Comparison of ENCODE assay signal across 19 mouse cellular contexts in genomic region chr9:7977587-7977986, GRCm38 (mm10). TPM values are rescaled to one million over a fixed set of nuclear protein-coding genes. Genes with fewer than 3 reads are reported as not detected.
DNase-seq lines count a peak whose midpoint lies in the region; ATAC-seq and TF ChIP-seq lines count a peak whose summit lies in the region.
"Had no signal": no experiment of that assay in that cellular context is flagged by ENCODE, and none has a peak within 500 bp of the region (broad histone marks: within the 10 kb centered on the region; RNA-seq: fewer than 3 reads in every experiment).

No protein-coding gene starts in this region.

- H3K4me3 ChIP-seq in heart, embryonic 11.5 days (ENCODE audit: low read depth, low read length), result no peak overlapping the region
- H3K4me3 ChIP-seq in limb, embryonic 15.5 days, result no peak overlapping the region
- H3K4me3 ChIP-seq in limb, embryonic 10.5 days, result no peak overlapping the region
- no peak overlapping the region for H3K4me3 ChIP-seq in kidney, embryonic 15.5 days (replicated peaks)
- H3K4me3 ChIP-seq in stomach, postnatal 0 days (ENCODE audit: low read depth, low read length), result no peak overlapping the region
- H3K4me3 ChIP-seq in forebrain, embryonic 10.5 days, result no peak overlapping the region
- H3K4me3 ChIP-seq: embryonic facial prominence, embryonic 10.5 days; gastrocnemius, adult 2 months had no signal

- no peaks in the 10 kb centered on the region for H3K9me3 ChIP-seq in heart, embryonic 11.5 days (replicated peaks; ENCODE audit: control insufficient read depth, low read length)
- H3K9me3 ChIP-seq in limb, embryonic 15.5 days, result no peaks in the 10 kb centered on the region
- H3K9me3 ChIP-seq in limb, embryonic 10.5 days (replicated peaks), result no peaks in the 10 kb centered on the region
- no peaks in the 10 kb centered on the region for H3K9me3 ChIP-seq in kidney, embryonic 15.5 days (replicated peaks)
- H3K9me3 ChIP-seq in stomach, postnatal 0 days (ENCODE audit: control insufficient read depth, low read length), result no peaks in the 10 kb centered on the region
- H3K9me3 ChIP-seq in forebrain, embryonic 10.5 days, result no peaks in the 10 kb centered on the region
- H3K9me3 ChIP-seq: embryonic facial prominence, embryonic 10.5 days had no signal

- ATAC-seq in heart, embryonic 11.5 days (replicated peaks; ENCODE audit: insufficient number of reproducible peaks, low FRiP score, low TSS enrichment), result no peak
- no peak for ATAC-seq in limb, embryonic 15.5 days (ENCODE audit: insufficient number of reproducible peaks, low FRiP score, low TSS enrichment, low read depth)
- peak; percentile 61 for ATAC-seq in kidney, embryonic 15.5 days (replicated peaks; ENCODE audit: low FRiP score)
- ATAC-seq in stomach, postnatal 0 days (ENCODE audit: low FRiP score, low TSS enrichment), result peak; percentile 83
- ATAC-seq: forebrain, embryonic 14.5 days; hindbrain, postnatal 0 days; Patski had no signal

- no peak overlapping the region for H3K9ac ChIP-seq in heart, embryonic 11.5 days (ENCODE audit: low read depth, low read length)
- no peak overlapping the region for H3K9ac ChIP-seq in limb, embryonic 15.5 days
- H3K9ac ChIP-seq in kidney, embryonic 15.5 days, result no peak overlapping the region
- no peak overlapping the region for H3K9ac ChIP-seq in stomach, postnatal 0 days (ENCODE audit: low read length)

- no peak for TF ChIP-seq CTCF in stomach, postnatal 0 days (IDR thresholded peaks at IDR 0.05; ENCODE audit: low read depth)

- no peak for DNase-seq in heart, adult 9 months (ENCODE audit: low spot score in 2 of 2)
- no peak for DNase-seq in limb, embryonic 10.5 days (ENCODE audit: low spot score)
- peak; percentile 25 for DNase-seq in stomach, postnatal 0 days (ENCODE audit: low spot score)
- no peak for DNase-seq in forebrain, embryonic 10.5 days (ENCODE audit: extremely low spot score, low spot score)
- no peak for DNase-seq in spleen, postnatal 4 days (ENCODE audit: low spot score in 2 of 2)
- DNase-seq: cerebellum, adult 18-20 months; cerebellum, postnatal 36 days; gastrocnemius, adult 2 months; lung, postnatal 10 days; midbrain, embryonic 14.5 days; right cerebral cortex, adult 18-20 months; thymus, postnatal 14 days had no signal

- no peak for TF ChIP-seq EP300 in stomach, postnatal 0 days (optimal IDR thresholded peaks at IDR 0.05)

- no peak overlapping the region for H3K4me2 ChIP-seq in heart, embryonic 11.5 days
- H3K4me2 ChIP-seq in limb, embryonic 15.5 days, result no peak overlapping the region
- no peak overlapping the region for H3K4me2 ChIP-seq in kidney, embryonic 15.5 days
- no peak overlapping the region for H3K4me2 ChIP-seq in stomach, postnatal 0 days (replicated peaks; ENCODE audit: low read depth)

- peaks cover 35% of the 10 kb centered on the region for H3K4me1 ChIP-seq in heart, embryonic 11.5 days (ENCODE audit: control insufficient read depth, insufficient read depth, low read length)
- no peaks in the 10 kb centered on the region for H3K4me1 ChIP-seq in limb, embryonic 15.5 days
- H3K4me1 ChIP-seq in limb, embryonic 10.5 days, result no peaks in the 10 kb centered on the region
- H3K4me1 ChIP-seq in kidney, embryonic 15.5 days, result peaks cover 15% of the 10 kb centered on the region
- H3K4me1 ChIP-seq in stomach, postnatal 0 days (replicated peaks; ENCODE audit: control insufficient read depth, insufficient read depth), result no peaks in the 10 kb centered on the region
- H3K4me1 ChIP-seq in forebrain, embryonic 10.5 days, result no peaks in the 10 kb centered on the region
- H3K4me1 ChIP-seq: embryonic facial prominence, embryonic 10.5 days had no signal

- no peaks in the 10 kb centered on the region for H3K27me3 ChIP-seq in heart, embryonic 11.5 days (ENCODE audit: control insufficient read depth, insufficient read depth, low read length)
- no peaks in the 10 kb centered on the region for H3K27me3 ChIP-seq in limb, embryonic 15.5 days
- H3K27me3 ChIP-seq in limb, embryonic 10.5 days (ENCODE audit: low read depth, poor library complexity, severe bottlenecking), result no peaks in the 10 kb centered on the region
- H3K27me3 ChIP-seq in kidney, embryonic 15.5 days, result no peaks in the 10 kb centered on the region
- H3K27me3 ChIP-seq in stomach, postnatal 0 days (ENCODE audit: control insufficient read depth, insufficient read depth, low read length), result no peaks in the 10 kb centered on the region
- no peaks in the 10 kb centered on the region for H3K27me3 ChIP-seq in forebrain, embryonic 10.5 days (ENCODE audit: poor library complexity, severe bottlenecking)
- H3K27me3 ChIP-seq: Patski had no signal

- 68% methylated on average over 5 of the region's 5 CpGs for WGBS in heart, embryonic 11.5 days (ENCODE audit: insufficient replicate concordance)
- 71% methylated on average over 5 of the region's 5 CpGs for WGBS in limb, embryonic 15.5 days
- 84% methylated on average over 5 of the region's 5 CpGs for WGBS in limb, embryonic 10.5 days
- 51% methylated on average over 5 of the region's 5 CpGs for WGBS in kidney, embryonic 15.5 days
- 63% methylated on average over 5 of the region's 5 CpGs for WGBS in stomach, postnatal 0 days
- 92% methylated on average over 5 of the region's 5 CpGs for WGBS in forebrain, embryonic 10.5 days

- peaks cover 10% of the 10 kb centered on the region for H3K36me3 ChIP-seq in heart, embryonic 11.5 days (ENCODE audit: control insufficient read depth, insufficient read depth, low read length)
- peaks cover 32% of the 10 kb centered on the region for H3K36me3 ChIP-seq in limb, embryonic 15.5 days
- H3K36me3 ChIP-seq in limb, embryonic 10.5 days, result peaks cover 98% of the 10 kb centered on the region
- H3K36me3 ChIP-seq in kidney, embryonic 15.5 days, result peaks cover 69% of the 10 kb centered on the region
- H3K36me3 ChIP-seq in stomach, postnatal 0 days (ENCODE audit: control insufficient read depth, insufficient read depth, low read length), result no peaks in the 10 kb centered on the region
- H3K36me3 ChIP-seq in forebrain, embryonic 10.5 days (replicated peaks), result peaks cover 97% of the 10 kb centered on the region

- peak overlapping the region; percentile 59 for H3K27ac ChIP-seq in heart, embryonic 11.5 days (ENCODE audit: low read depth, low read length)
- H3K27ac ChIP-seq in limb, embryonic 15.5 days, result 0 out of 2 replicates have a peak overlapping the region, but pooled peaks have one; percentile 11
- H3K27ac ChIP-seq in limb, embryonic 10.5 days, result no peak overlapping the region
- no peak overlapping the region for H3K27ac ChIP-seq in kidney, embryonic 15.5 days
- H3K27ac ChIP-seq in stomach, postnatal 0 days (replicated peaks), result no peak overlapping the region
- H3K27ac ChIP-seq in forebrain, embryonic 10.5 days, result no peak overlapping the region
- H3K27ac ChIP-seq: embryonic facial prominence, embryonic 10.5 days; gastrocnemius, adult 2 months; hindbrain, postnatal 0 days had no signal

RNA-seq across cellular contexts. Expression of gene Yap1, which starts 26.8 kb away (rescaled TPM):
- polyA plus RNA-seq in heart, embryonic 11.5 days (2014; fragmentation: Nextera tagmentation; extraction: Ambion mirVana), result 25.3 and 27.1 TPM in 2 replicates
- 30.8 and 41.1 TPM in 2 replicates for polyA plus RNA-seq in limb, embryonic 15.5 days (2015; fragmentation: Nextera tagmentation; extraction: Ambion mirVana)
- 49.6 and 55.6 TPM in 2 replicates for polyA plus RNA-seq in limb, embryonic 10.5 days (2016; fragmentation: Nextera tagmentation; extraction: Ambion mirVana)
- 38.0 and 40.0 TPM in 2 replicates for polyA plus RNA-seq in kidney, embryonic 15.5 days (2015; fragmentation: Nextera tagmentation; extraction: Ambion mirVana)
- 13.6 and 16.0 TPM in 2 replicates for polyA plus RNA-seq in stomach, postnatal 0 days (2015; fragmentation: Nextera tagmentation; extraction: Ambion mirVana)
- 34.5 and 36.8 TPM in 2 replicates for polyA plus RNA-seq in forebrain, embryonic 10.5 days (2016; fragmentation: Nextera tagmentation; extraction: Ambion mirVana)

Comparison
In these comparisons a context has a peak if more than half of its experiments do, and no peak if none do; other contexts are left out.
1. H3K27ac ChIP-seq: peak in heart, embryonic 11.5 days (single experiment) and limb, embryonic 15.5 days (single experiment); none in limb, embryonic 10.5 days (single experiment), kidney, embryonic 15.5 days (single experiment), stomach, postnatal 0 days (single experiment) and forebrain, embryonic 10.5 days (single experiment).
2. ATAC-seq: peak in kidney, embryonic 15.5 days (single experiment) and stomach, postnatal 0 days (single experiment); none in heart, embryonic 11.5 days (single experiment) and limb, embryonic 15.5 days (single experiment).